ENCODE assay signal across 6 mouse cellular contexts in genomic region chr4:134838706-134839105, GRCm38 (mm10). TPM values are rescaled to one million over a fixed set of nuclear protein-coding genes. Genes with fewer than 3 reads are reported as not detected.
"Had no signal": no experiment of that assay in that cellular context is flagged by ENCODE, and none has a peak within 500 bp of the region (broad histone marks: within the 10 kb centered on the region; RNA-seq: fewer than 3 reads in every experiment).

No protein-coding gene starts in this region.

RNA-seq across cellular contexts. Expression of gene Rhd, which starts 25.6 kb away (rescaled TPM):
- total RNA-seq: gastrocnemius, adult 18-20 months; gastrocnemius, adult 2 months; gastrocnemius, adult 8-10 months; gastrocnemius, postnatal 25 days; gastrocnemius, postnatal 36 days; granulocyte monocyte progenitor cell, adult 5-6 weeks had no signal
